ENCODE assay signal across 9 mouse cellular contexts in genomic region chr19:17271179-17271622, GRCm38 (mm10).
DNase-seq lines count a peak whose midpoint lies in the region; ATAC-seq and TF ChIP-seq lines count a peak whose summit lies in the region.
"Had no signal": no experiment of that assay in that cellular context is flagged by ENCODE, and none has a peak within 500 bp of the region (broad histone marks: within the 10 kb centered on the region; RNA-seq: fewer than 3 reads in every experiment).

No protein-coding gene starts in this region.

- peak; percentile 23 to 24 for DNase-seq in heart, adult 2 months
- DNase-seq in heart, adult 8-10 months (ENCODE audit: low spot score), result no peak
- no peak for DNase-seq in Patski (ENCODE audit: low read depth, low spot score)
- peak; percentile 27 for DNase-seq in gastrocnemius, postnatal 14 days
- DNase-seq in limb, embryonic 10.5 days (ENCODE audit: low spot score), result no peak
- no peak for DNase-seq in thymus, postnatal 36 days
- no peak for DNase-seq in MN1 (ENCODE audit: low spot score)
- DNase-seq in spleen, postnatal 14 days (ENCODE audit: low spot score in 2 of 2), result no peak

- no peak overlapping the region for H3K27ac ChIP-seq in heart, adult 2 months
- H3K27ac ChIP-seq in limb, embryonic 10.5 days, result peak overlapping the region; percentile 61; the same call in 1 of the 2 replicates

- intact Hi-C loops in heart, adult 2 months (cut with DNase I), result no loop called here
- intact Hi-C loops in gastrocnemius, postnatal 14 days (cut with DNase I; ENCODE audit: low total_unique reads), result no loop called here

- in situ Hi-C loops in Patski (cut with MboI; ENCODE audit: low pct_unique_long_range_greater_than_20kb), result no loop called here

- CTCF ChIA-PET in Patski (lab: Charles Lee), result no interaction called here

- ATAC-seq in Patski, result peak; percentile 35

- TF ChIP-seq EP300 in heart, adult 2 months (IDR thresholded peaks at IDR 0.05; ENCODE audit: insufficient read depth, low read depth, low read length), result no peak

- H3K27me3 ChIP-seq in heart, adult 2 months (ENCODE audit: control insufficient read depth, insufficient read depth, low read length), result no peaks in the 10 kb centered on the region
- no peaks in the 10 kb centered on the region for H3K27me3 ChIP-seq in Patski
- no peaks in the 10 kb centered on the region for H3K27me3 ChIP-seq in limb, embryonic 10.5 days (ENCODE audit: low read depth, poor library complexity, severe bottlenecking)
- H3K27me3 ChIP-seq: CH12.LX had no signal

- H3K4me1 ChIP-seq in heart, adult 2 months (ENCODE audit: control insufficient read depth, insufficient read depth, low read length), result no peaks in the 10 kb centered on the region
- peaks cover 8% of the 10 kb centered on the region for H3K4me1 ChIP-seq in limb, embryonic 10.5 days

- POLR2A ChIA-PET in Patski (lab: Charles Lee), result no interaction called here

- H3K9me3 ChIP-seq in limb, embryonic 10.5 days (replicated peaks), result no peaks in the 10 kb centered on the region

- no peak overlapping the region for H3K9ac ChIP-seq in heart, adult 2 months (ENCODE audit: low read depth, low read length)

- 28% methylated on average over 3 of the region's 3 CpGs for WGBS in heart, adult 2 months
- 62% methylated on average over 3 of the region's 3 CpGs for WGBS in limb, embryonic 10.5 days

- H3K79me2 ChIP-seq in heart, adult 2 months (replicated peaks; ENCODE audit: control insufficient read depth, insufficient read depth, low read length), result no peaks in the 10 kb centered on the region

- TF ChIP-seq CTCF in heart, adult 2 months (IDR thresholded peaks at IDR 0.05), result no peak
- no peak for TF ChIP-seq CTCF in Patski (IDR thresholded peaks at IDR 0.05)

- no peaks in the 10 kb centered on the region for H3K36me3 ChIP-seq in heart, adult 2 months (ENCODE audit: control insufficient read depth, insufficient read depth, low read length)
- H3K36me3 ChIP-seq in limb, embryonic 10.5 days, result no peaks in the 10 kb centered on the region

- H3K4me3 ChIP-seq in heart, adult 2 months, result no peak overlapping the region
- H3K4me3 ChIP-seq in limb, embryonic 10.5 days, result no peak overlapping the region

- TF ChIP-seq POLR2A in heart, adult 2 months (IDR thresholded peaks at IDR 0.05; ENCODE audit: insufficient read depth, low read depth, low read length), result no peak

Comparison
In these comparisons a context has a peak if more than half of its experiments do, and no peak if none do; other contexts are left out.
1. DNase-seq: peak in heart, adult 2 months (2 of 2) and gastrocnemius, postnatal 14 days (single experiment); none in heart, adult 8-10 months (single experiment), Patski (single experiment), limb, embryonic 10.5 days (single experiment), thymus, postnatal 36 days (0 of 2), MN1 (single experiment) and spleen, postnatal 14 days (0 of 2).